Mouse (Mus musculus) kidney, adult 2 months (tissue): ENCODE results near the gene Efcab5.

ENCODE experiments used
- CTCF ChIP-seq: fragments of 200-500 bp; conservative IDR thresholded peaks from 2 replicates; pipeline ENCODE4 v1.5.1; 2011; ENCODE audit warnings: low read depth, mild to moderate bottlenecking, control low read depth, low read length, moderate library complexity, mixed read lengths; ENCODE audit not compliant: insufficient read depth, insufficient read length
- POLR2A ChIP-seq: fragments of 200-500 bp; IDR thresholded peaks from one replicate; pipeline ENCODE4 v1.6.1; 2011; ENCODE audit warnings: low read depth, low read length, control low read depth

DNA sequence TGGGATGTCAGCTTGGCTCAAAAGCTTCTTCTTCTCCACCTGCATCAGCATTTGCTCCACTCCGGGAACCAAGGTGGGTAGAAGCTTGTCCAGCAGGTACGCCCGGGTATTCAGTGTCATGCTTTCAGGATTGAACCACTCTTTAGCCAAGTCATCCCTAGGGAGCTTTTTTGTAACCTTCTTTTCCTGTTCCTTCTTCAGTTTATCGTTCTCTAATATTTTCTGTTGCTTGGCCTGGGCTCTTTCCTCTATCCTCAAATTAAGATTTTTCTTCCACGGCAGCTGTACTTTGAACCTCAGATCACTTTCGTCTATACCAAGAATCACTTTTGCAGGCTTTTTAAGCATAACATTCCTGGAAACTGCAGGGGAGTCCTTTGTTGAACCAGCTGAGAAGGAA is at the start of gene Efcab5:
- no peak for TF ChIP-seq CTCF
- TF ChIP-seq POLR2A = no peak
